Comparison of ENCODE assay signal across 8 mouse cellular contexts in genomic region chr3:107695219-107695947, GRCm38 (mm10). TPM values are rescaled to one million over a fixed set of nuclear protein-coding genes. Genes with fewer than 3 reads are reported as not detected.
DNase-seq lines count a peak whose midpoint lies in the region; ATAC-seq and TF ChIP-seq lines count a peak whose summit lies in the region.

No protein-coding gene starts in this region.

- peaks cover 22% of the 10 kb centered on the region for H3K4me1 ChIP-seq in liver, adult 2 months (ENCODE audit: control insufficient read depth, insufficient read depth, low read length)
- H3K4me1 ChIP-seq in embryonic fibroblast, embryonic 13.5 days (ENCODE audit: control insufficient read depth, insufficient read depth, low read length) = peaks cover 10% of the 10 kb centered on the region
- H3K4me1 ChIP-seq in limb, embryonic 14.5 days (ENCODE audit: control insufficient read depth, insufficient read depth, low read length) = peaks cover 21% of the 10 kb centered on the region
- H3K4me1 ChIP-seq in small intestine, adult 2 months (ENCODE audit: control insufficient read depth, insufficient read depth, insufficient read length, low read length) = peaks cover 22% of the 10 kb centered on the region; the same call in 1 of the 2 replicates

- peak overlapping the region; percentile 75 for H3K27ac ChIP-seq in liver, adult 2 months (replicated peaks; ENCODE audit: insufficient read depth, low read depth, low read length)
- peak overlapping the region; percentile 10 for H3K27ac ChIP-seq in embryonic fibroblast, embryonic 13.5 days (ENCODE audit: insufficient read depth, low read length)
- peak overlapping the region; percentile 92 for H3K27ac ChIP-seq in limb, embryonic 14.5 days (replicated peaks; ENCODE audit: low read depth, low read length)
- peak overlapping the region; percentile 74 for H3K27ac ChIP-seq in small intestine, adult 2 months (ENCODE audit: insufficient read depth, low read depth, low read length)

- H3K36me3 ChIP-seq in liver, adult 2 months (ENCODE audit: control insufficient read depth, insufficient read depth, low read length) = no peaks in the 10 kb centered on the region
- no peaks in the 10 kb centered on the region for H3K36me3 ChIP-seq in limb, embryonic 14.5 days (ENCODE audit: control insufficient read depth, insufficient read depth, low read length)
- peaks cover 2% of the 10 kb centered on the region; the same call in 1 of the 2 replicates for H3K36me3 ChIP-seq in small intestine, adult 2 months (ENCODE audit: control insufficient read depth, insufficient read depth, low read length)

- ATAC-seq in limb, embryonic 14.5 days (ENCODE audit: low FRiP score, low read depth) = no peak

- H3K27me3 ChIP-seq in liver, adult 2 months (ENCODE audit: control insufficient read depth, insufficient read depth, low read length) = no peaks in the 10 kb centered on the region
- no peaks in the 10 kb centered on the region for H3K27me3 ChIP-seq in limb, embryonic 14.5 days (ENCODE audit: control insufficient read depth, insufficient read depth, low read length)
- no peaks in the 10 kb centered on the region for H3K27me3 ChIP-seq in small intestine, adult 2 months (ENCODE audit: control insufficient read depth, insufficient read depth, low read length)

- H3K9ac ChIP-seq in liver, adult 2 months (ENCODE audit: low read depth, low read length) = peak overlapping the region; percentile 89
- H3K9ac ChIP-seq in limb, embryonic 14.5 days (ENCODE audit: low read depth, low read length, severe bottlenecking) = peak overlapping the region; percentile 97

- peak overlapping the region; percentile 70 for H3K4me2 ChIP-seq in limb, embryonic 14.5 days (replicated peaks; ENCODE audit: low read depth, low read length, severe bottlenecking)

- WGBS in liver, adult 2 months = 4% methylated on average over 16 of the region's 16 CpGs
- 6% methylated on average over 16 of the region's 16 CpGs for whole genome bisulfite sequencing in limb, embryonic 14.5 days
- WGBS in small intestine, adult 2 months = under 1% methylated on average over 16 of the region's 16 CpGs

- H3K9me3 ChIP-seq in limb, embryonic 14.5 days (ENCODE audit: control insufficient read depth, low read length) = no peaks in the 10 kb centered on the region

- H3K4me3 ChIP-seq in liver, adult 2 months (ENCODE audit: insufficient read depth, low read depth, low read length) = peak overlapping the region; percentile 87
- H3K4me3 ChIP-seq in embryonic fibroblast, embryonic 13.5 days (ENCODE audit: insufficient read depth, low read length) = peak overlapping the region; percentile 93
- peak overlapping the region; percentile 83 for H3K4me3 ChIP-seq in limb, embryonic 14.5 days (replicated peaks; ENCODE audit: low read length)
- H3K4me3 ChIP-seq in small intestine, adult 2 months (ENCODE audit: low read depth, low read length) = peak overlapping the region; percentile 88

- DNase-seq in liver, adult 2 months (ENCODE audit: extremely low read depth, low read depth, low spot score) = no peak
- DNase-seq in liver (no peak), NIH3T3 (ENCODE audit: low read depth) (peak; percentile 43)
- DNase-seq in limb, embryonic 14.5 days (ENCODE audit: low spot score) = no peak
- no peak for DNase-seq in urinary bladder, postnatal 4 days (ENCODE audit: low spot score in 2 of 2)
- no peak for DNase-seq in adrenal gland, postnatal 14 days

- no peak for TF ChIP-seq CTCF in liver, adult 2 months (IDR thresholded peaks at IDR 0.05; ENCODE audit: low read depth, low read length)
- no peak for TF ChIP-seq CTCF in embryonic fibroblast, embryonic 13.5 days (IDR thresholded peaks at IDR 0.05; ENCODE audit: borderline replicate concordance, insufficient read depth, low read length)
- no peak for TF ChIP-seq CTCF in small intestine, adult 2 months (IDR thresholded peaks at IDR 0.05; ENCODE audit: extremely low read depth, insufficient read length, insufficient replicate concordance, low read depth, low read length)

- H3K79me2 ChIP-seq in liver, adult 2 months (ENCODE audit: control insufficient read depth, insufficient read depth, low read length) = peaks cover 20% of the 10 kb centered on the region

- TF ChIP-seq POLR2A in liver, adult 2 months (IDR thresholded peaks at IDR 0.05; ENCODE audit: extremely low read depth, insufficient read depth, low read length) = no peak
- TF ChIP-seq POLR2A in embryonic fibroblast, embryonic 13.5 days (IDR thresholded peaks at IDR 0.05; ENCODE audit: low read depth, low read length) = peak; percentile 32; the same call in 1 of the 2 replicates
- TF ChIP-seq POLR2A in limb, embryonic 14.5 days (IDR thresholded peaks at IDR 0.05; ENCODE audit: borderline replicate concordance, extremely low read depth, insufficient read depth, insufficient read length) = no peak
- TF ChIP-seq POLR2A in small intestine, adult 2 months (IDR thresholded peaks at IDR 0.05; ENCODE audit: low read depth, low read length) = no peak

RNA-seq across cellular contexts. Expression of gene Ahcyl1, which starts 1.0 kb away (rescaled TPM):
- 50.2 and 52.9 TPM in 2 replicates for total RNA-seq in liver, adult 2 months (2014; rRNA removed)
- polyA plus RNA-seq in liver, adult 2 months (2012; rRNA removed) = 40.4 and 42.3 TPM in 2 replicates
- polyA plus RNA-seq in embryonic fibroblast, embryonic 13.5 days (2011; ENCODE audit: insufficient read length, low read depth, missing spikeins) = 216 and 238 TPM in 2 replicates
- 142 and 143 TPM in 2 replicates for polyA plus RNA-seq in limb, embryonic 14.5 days (2012; rRNA removed)
- 97.1 and 110 TPM in 2 replicates for polyA plus RNA-seq in limb, embryonic 14.5 days (2014; fragmentation: Nextera tagmentation; extraction: Ambion mirVana)
- polyA plus RNA-seq in small intestine, adult 2 months (2012; rRNA removed) = 31.6 and 34.9 TPM in 2 replicates
- 272 and 320 TPM in 2 replicates for total RNA-seq in adrenal gland, postnatal 14 days (2021)

Comparison
In these comparisons a context has a peak if more than half of its experiments do, and no peak if none do; other contexts are left out.
1. H3K27ac ChIP-seq: peak in every context shown above with its lines; median percentile 92 in limb, embryonic 14.5 days; 75 in liver, adult 2 months; 74 in small intestine, adult 2 months; 10 in embryonic fibroblast, embryonic 13.5 days.